Mouse (Mus musculus): Measurements from ENCODE around the gene Sp4.

Gene Sp4

GRCm38 (mm10) chr12:118301072-118301865, at the start of gene Sp4:
TSS of gene Sp4 (minus strand) at chr12:118301440.
- peak; percentile 84 to 90 for DNase-seq (ENCODE audit: low spot score in 2 of 2)

- DNase-seq (ENCODE audit: low spot score in 2 of 2), result no peak
These were observed 37.9 kb upstream of the Sp4 start for GRCm38 (mm10) chr12:118339107-118339506.

GRCm38 (mm10) chr12:118338243-118338642, 37.0 kb upstream of the Sp4 start:
- no peak for DNase-seq (ENCODE audit: low spot score in 2 of 2)

GRCm38 (mm10) chr12:118337291-118337690, 36.1 kb upstream of the Sp4 start:
- no peak for DNase-seq (ENCODE audit: low spot score in 2 of 2)

GRCm38 (mm10) chr12:118328739-118329249, 27.6 kb upstream of the Sp4 start:
- no peak for DNase-seq (ENCODE audit: low spot score in 2 of 2)

GRCm38 (mm10) chr12:118327566-118327965, 26.3 kb upstream of the Sp4 start:
- DNase-seq (ENCODE audit: low spot score in 2 of 2), result no peak

- DNase-seq (ENCODE audit: low spot score in 2 of 2), result no peak
These were observed 24.9 kb upstream of the Sp4 start for GRCm38 (mm10) chr12:118326161-118326560.

GRCm38 (mm10) chr12:118320076-118320475, 18.8 kb upstream of the Sp4 start:
- DNase-seq (ENCODE audit: low spot score in 2 of 2), result no peak

GRCm38 (mm10) chr12:118314477-118314845, 13.2 kb upstream of the Sp4 start:
- DNase-seq (ENCODE audit: low spot score in 2 of 2), result no peak

- no peak for DNase-seq (ENCODE audit: low spot score in 2 of 2)
These were observed 12.7 kb upstream of the Sp4 start for GRCm38 (mm10) chr12:118313805-118314476.

- DNase-seq (ENCODE audit: low spot score in 2 of 2), result no peak
These were observed 2.3 kb upstream of the Sp4 start for GRCm38 (mm10) chr12:118303586-118303985.

GRCm38 (mm10) chr12:118303066-118303465, 1.8 kb upstream of the Sp4 start:
- DNase-seq (ENCODE audit: low spot score in 2 of 2), result no peak

- peak; percentile 99 for DNase-seq (ENCODE audit: low spot score in 2 of 2)
These were observed 911 bp upstream of the Sp4 start for GRCm38 (mm10) chr12:118301866-118302835.

- DNase-seq (ENCODE audit: low spot score in 2 of 2), result no peak
These were observed 527 bp downstream of the Sp4 start for GRCm38 (mm10) chr12:118300754-118301071.

GRCm38 (mm10) chr12:118299956-118300355, 1.3 kb downstream of the Sp4 start:
- no peak for DNase-seq (ENCODE audit: low spot score in 2 of 2)

GRCm38 (mm10) chr12:118299172-118299571, 2.1 kb downstream of the Sp4 start:
- DNase-seq (ENCODE audit: low spot score in 2 of 2), result no peak

- DNase-seq (ENCODE audit: low spot score in 2 of 2), result no peak
These were observed 2.7 kb downstream of the Sp4 start for GRCm38 (mm10) chr12:118298516-118298915.

- no peak for DNase-seq (ENCODE audit: low spot score in 2 of 2)
These were observed 5.0 kb downstream of the Sp4 start for GRCm38 (mm10) chr12:118296236-118296635.

GRCm38 (mm10) chr12:118295793-118296192, 5.4 kb downstream of the Sp4 start:
- DNase-seq (ENCODE audit: low spot score in 2 of 2), result no peak

GRCm38 (mm10) chr12:118288947-118289346, 12.3 kb downstream of the Sp4 start:
- DNase-seq (ENCODE audit: low spot score in 2 of 2), result no peak

GRCm38 (mm10) chr12:118285099-118285498, 16.1 kb downstream of the Sp4 start:
- no peak for DNase-seq (ENCODE audit: low spot score in 2 of 2)

- DNase-seq (ENCODE audit: low spot score in 2 of 2), result no peak
These were observed 19.3 kb downstream of the Sp4 start for GRCm38 (mm10) chr12:118281961-118282360.

Data from spleen, postnatal 14 days (tissue).